Mouse (Mus musculus) CD4-positive, CD25-positive, alpha-beta regulatory T cell, adult 4 months (primary cell): Measurements from ENCODE around the gene Utp3. TPM values are rescaled to one million over a fixed set of nuclear protein-coding genes. Genes with fewer than 3 reads are reported as not detected.

Experiments used
- ATAC-seq: one replicate; pipeline ENCODE4 v1.8.0; 2017
- polyA plus RNA-seq, 2 experiments: library from polyadenylated mRNA; unstranded; fragments of 100-300 nt; shearing (Covaris generic); gene quantifications; one replicate each; pipeline ENCODE4 v1.2.1; 2017

Gene Utp3
- polyA plus RNA-seq, 2 experiments from 2014 or later, result 86.6 to 93.0 TPM

DNA sequence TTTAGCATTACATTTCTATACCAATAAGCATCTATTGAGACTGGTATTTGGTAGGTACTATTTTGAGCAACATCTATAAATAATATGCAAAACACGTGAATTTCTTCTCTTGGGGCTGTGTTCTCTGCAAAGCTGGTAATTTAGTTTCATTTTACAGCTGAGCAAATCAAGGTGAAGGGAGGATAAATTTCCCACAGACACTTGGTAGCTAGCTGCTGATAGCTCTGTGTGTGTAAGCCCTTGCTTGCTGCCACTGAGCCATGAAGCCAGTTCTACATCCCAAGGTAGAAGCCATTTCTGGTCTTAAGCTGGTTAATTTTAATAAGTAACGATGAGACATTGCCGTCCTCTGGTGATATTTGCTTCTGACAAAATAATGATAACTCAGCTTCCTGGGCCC, 20.6 kb downstream of the Utp3 start:
- ATAC-seq, result no peak

DNA sequence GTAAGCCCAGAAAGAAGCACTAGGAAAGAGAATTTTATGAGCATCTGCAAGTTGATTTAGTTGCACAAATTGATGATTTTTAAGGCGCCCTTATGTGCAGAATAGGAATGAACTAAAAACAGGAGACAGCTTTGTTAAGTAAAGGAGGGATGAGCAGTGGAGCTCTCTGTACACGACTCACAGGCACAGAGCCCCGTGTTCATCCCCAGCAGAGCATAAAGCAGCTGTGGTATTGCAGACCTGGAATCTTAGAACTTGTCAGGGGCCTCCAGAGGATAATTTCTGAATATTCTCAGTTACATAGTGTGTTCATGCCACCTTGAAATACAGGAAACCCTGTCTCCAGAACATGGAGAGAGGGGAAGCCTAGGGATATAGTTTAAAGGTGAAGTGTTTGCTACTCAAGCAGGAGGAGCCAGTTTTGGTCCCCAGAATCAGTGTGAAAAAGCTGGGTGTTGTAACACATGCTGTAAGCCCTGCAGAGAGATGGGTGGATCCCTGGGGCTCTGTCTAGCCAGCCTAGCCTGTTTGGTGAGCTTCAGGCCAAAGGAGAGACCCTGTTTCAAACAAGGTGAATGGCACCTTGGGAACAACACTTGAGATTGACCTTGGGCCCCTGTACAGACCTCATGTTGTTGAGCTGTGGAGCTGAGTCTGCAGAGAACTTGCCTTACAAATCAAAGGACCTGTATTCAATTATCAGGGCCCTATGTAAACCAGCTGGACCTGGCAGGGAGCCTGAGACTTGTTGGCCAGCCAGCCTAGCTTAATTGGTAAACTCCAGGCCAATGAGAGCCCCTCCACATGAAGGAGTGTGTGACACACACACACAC, 21.5 kb downstream of the Utp3 start:
- no peak for ATAC-seq

DNA sequence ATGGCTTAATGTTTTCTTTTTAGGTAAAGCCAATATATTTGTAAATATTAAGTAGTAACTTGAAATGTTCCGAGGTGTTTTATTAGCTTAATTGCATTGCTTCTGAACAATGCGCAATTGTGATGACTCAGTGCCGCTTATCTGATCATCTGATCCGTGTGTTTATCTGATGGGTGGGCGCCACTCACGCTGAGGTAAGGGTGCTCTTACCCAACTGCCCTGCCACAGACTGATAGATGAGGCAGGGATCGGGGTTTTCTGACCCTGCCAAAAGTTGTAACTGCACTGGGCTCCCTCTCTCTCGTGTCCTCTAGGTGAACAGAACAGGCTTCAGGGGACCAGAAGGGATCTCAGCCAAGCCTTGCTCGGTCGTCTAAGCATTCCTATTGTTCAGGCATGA, 26.4 kb downstream of the Utp3 start:
- no peak for ATAC-seq

DNA sequence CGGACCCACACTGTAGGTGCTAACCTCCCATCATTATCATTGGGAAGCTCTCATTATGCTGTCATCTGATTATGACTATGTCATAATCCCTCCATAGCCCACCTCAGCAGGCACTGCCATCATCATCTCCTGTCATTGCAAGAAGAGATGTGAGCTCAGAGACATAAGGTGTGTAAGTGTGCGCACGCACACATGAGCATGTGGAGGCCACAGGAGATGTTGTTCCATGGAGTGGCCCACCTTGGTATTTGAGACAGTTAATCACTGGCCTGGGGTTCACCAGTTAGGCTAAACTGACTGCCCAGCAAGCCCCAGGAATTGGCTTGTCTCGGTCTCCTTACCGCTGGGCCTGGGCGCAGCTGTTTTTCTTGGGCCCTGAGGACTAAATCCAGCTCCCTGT, 27.1 kb downstream of the Utp3 start:
- no peak for ATAC-seq

DNA sequence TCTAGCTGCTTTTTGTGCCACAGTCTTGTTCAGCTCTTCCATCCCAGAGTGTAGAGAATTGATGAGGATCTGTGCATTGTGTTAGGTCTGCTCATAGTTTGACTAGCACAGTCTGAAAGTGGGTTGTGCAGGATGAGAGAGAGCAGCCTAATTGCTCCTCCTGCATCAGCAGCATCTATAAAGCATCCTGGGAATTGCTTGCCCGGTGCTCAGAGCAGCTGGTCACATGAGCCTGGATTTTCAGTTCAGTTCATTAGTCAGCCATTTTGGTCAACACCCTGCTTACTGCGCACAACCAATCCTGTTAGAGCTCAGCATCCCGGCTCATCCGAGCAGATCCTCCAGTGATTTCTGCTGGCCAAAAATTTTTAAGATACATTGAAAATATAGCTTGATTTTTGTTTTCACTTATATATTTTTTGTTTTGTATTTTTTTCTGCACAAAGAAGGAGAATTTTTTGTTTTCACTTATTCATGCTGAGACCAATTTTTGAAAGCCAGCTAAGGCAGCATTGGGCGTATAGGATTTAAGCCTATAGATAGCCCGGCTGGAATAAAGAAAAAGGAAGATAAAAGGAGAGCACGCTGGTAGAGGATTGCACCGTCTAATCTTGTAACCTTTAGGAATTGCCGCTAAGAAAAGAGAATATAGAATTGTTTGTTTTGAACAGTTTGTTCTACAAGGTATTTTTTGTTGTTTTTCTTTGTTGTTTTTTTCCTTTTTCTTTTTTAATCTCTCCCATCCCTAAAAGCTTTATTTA, 29.2 kb downstream of the Utp3 start:
- no peak for ATAC-seq

DNA sequence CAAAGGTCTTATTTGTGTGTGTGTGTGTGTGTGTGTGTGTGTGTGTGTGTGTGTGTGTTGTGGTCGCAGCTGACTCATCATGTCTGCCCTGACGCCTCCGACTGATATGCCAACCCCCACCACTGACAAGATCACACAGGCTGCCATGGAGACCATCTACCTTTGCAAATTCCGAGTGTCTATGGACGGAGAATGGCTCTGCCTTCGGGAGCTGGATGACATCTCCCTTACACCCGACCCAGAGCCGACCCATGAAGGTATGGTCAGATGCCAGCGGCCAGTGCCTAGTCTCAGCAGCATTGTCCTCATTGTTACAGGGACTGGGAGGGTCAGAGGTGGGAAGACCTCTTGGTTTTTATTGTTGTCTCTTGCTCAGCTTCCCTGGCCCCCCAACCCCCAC, 29.8 kb downstream of the Utp3 start:
- ATAC-seq, result no peak

DNA sequence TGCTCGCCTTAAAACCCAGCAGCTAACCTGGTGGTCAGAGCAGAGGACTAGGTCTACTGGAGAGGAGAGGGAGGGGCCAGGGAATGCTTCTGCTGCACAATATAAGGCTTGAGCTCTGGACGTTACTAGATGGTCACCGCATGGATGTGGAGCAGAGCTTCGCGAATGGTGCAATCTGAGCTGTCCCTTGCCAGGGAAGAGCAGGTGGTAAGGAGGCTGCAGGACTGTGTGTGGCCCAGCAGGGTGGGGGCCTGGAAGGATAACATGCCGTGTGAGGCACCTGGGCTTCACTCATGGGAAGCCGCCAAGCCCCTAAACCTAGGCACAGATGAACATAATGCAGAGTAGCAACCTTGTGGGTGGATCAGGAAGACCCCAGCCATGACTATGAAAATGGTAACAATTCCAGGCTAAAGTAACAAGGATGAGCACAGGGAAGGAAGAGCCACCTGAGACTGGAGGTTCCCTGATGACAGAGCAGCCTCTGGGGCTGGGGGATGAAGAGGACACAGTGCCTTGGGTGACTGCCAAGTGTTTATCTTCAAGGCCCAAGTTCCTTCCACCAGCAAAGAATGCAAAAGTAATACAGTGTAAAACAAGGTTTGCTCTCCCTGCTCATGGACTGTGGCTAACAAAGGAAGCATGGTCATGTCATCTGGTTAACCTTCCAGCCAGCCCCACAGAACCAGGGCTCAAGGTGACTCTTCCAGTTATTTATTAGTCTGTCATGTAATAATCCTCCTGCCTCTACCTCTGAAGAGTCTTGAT, 32.3 kb downstream of the Utp3 start:
- ATAC-seq, result no peak

DNA sequence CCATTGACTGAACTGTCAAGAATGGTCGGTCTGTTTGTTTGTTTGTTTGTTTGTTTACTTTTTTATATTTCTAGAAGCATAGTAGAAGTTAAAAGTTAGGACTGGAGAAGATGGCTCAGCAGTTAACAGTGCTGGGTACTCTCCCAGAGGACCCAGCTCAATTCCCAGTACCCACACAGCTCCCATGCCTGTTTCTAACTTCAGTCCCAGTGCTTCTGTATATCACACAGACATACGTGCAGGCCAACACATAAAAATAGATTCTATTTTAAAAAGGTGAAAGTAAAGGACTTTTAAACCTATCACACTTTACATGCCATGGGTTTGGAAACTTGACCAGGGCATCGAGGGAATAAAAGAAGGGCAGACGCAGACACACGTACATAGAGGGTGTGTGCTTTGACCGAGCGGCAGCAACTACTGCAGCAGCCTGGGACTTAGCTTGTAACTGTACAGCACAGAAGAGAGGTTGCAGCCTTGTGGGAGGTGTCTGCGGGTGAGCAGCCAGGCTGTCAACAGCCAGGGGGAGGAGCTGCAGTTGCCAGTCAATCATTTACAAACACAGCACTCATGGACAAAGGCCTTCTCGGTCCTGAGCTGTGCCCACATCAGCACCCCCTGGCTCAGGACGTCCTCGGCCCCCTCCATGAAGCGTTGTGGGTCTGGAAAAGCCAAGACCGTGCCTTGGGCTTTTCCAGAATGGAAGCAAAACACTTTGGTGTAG, 33.1 kb downstream of the Utp3 start:
- no peak for ATAC-seq

DNA sequence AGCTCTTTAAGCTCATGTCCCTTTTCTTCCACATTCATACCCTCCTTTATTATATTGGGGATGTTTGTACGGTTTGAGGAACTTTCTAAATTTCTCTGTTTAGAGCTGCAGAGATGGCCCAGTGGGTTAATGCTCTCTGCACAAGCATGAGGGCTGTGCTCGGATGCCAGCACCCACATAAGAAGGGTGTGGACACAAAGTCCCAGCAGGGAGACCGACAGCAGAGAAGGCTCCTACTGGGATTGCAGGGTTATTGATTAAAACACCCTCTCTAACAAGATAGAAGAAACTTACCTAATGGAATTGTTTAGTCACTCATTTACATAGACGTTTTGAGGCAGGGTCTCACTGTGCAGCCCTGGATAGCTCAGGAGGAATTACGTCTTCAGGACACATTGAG, 34.2 kb downstream of the Utp3 start:
- ATAC-seq, result no peak

DNA sequence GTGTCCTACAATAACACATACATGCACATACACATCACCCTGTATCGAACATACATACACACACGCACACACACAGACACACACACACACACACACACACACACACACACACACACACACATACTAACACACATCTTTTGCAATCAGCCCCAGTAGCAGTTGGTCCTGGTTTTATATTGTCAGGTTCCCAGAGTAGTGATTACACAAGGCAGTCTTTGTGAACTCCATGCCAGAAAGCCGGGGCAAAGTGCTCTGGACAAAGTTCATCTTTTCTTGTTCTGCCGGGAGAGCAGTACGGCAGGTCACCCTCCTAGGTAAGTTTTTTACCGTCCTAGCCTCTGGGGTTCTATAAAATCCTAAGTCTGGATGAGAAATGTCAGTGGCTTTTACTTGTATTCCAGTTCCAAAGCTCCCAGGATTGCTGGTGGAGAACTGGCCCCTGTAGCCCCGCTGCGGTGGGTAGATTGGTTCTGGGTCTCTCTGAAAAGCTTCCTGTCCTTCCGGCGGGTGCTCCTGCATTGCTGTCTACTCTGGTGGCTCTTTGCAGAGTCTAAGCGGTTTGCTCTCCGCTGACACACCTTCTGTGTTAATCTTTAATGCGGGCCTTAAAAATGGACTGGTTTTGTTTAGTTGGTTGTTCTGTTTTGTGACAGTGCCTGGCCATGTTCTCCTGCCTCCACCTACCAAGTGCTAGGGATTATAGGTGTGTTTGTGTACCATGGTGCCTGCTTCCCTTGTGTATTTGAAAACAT, 39.3 kb downstream of the Utp3 start:
- no peak for ATAC-seq

DNA sequence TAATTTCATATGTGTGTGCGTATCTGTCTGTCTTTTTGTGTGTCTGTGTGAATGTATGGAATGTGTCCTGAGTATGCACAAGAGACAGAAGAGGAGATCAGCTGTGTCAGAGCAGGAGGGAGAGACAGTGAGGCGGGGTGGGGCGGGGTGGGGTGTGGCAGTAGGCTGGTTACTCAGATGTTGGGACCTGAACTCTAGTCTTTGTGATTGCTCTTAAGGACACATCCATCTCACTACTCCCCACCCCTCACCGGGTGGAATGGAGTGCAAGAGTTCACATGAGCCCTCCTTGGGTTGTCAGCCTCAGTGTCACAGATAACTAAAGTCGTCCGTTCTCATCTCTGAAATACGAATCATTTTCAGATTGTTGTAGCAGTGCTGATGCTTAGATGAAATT, 39.9 kb downstream of the Utp3 start:
- no peak for ATAC-seq

DNA sequence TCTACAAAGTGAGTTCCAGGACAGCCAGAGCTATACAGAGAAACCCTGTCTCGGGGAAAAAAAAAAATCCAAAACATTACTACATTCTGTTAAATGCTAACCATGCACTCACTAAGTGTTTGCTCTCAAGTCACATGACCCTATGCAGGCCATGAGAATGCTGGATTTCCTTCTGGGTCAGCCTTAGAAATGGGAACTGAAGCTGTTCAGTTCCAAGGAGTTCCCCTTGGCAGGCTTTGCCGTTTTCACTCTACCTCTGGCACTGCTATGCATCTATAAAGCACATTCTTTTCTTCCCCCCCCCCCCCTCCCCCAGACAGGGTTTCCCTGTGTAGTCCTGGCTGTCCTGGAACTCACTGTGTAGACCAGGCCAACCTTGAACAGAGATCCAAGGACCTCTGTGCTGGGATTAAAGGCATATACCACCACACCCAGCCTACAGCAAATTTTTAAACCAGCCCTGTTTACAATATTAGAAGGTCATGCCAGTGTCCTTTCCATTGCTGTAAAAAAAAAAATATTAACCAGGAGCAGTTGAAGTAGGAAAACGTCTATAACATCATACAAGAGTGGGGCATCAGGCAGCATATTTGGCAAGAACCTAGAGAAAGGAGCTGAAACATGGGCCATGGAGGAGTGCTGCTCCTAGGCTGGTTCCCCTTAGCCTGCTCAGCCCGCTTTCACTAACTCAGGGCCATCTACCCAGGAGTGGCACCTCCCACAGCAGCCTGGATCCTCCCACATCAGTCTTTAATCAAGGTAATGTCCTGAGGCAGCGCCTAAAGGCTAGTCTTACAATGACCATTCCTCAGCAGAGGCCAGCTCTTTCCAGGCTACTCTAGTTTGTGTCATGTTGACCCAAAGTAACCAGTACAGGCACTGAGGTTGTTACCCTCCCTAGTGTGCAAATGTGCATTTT, 41.5 kb downstream of the Utp3 start:
- no peak for ATAC-seq

DNA sequence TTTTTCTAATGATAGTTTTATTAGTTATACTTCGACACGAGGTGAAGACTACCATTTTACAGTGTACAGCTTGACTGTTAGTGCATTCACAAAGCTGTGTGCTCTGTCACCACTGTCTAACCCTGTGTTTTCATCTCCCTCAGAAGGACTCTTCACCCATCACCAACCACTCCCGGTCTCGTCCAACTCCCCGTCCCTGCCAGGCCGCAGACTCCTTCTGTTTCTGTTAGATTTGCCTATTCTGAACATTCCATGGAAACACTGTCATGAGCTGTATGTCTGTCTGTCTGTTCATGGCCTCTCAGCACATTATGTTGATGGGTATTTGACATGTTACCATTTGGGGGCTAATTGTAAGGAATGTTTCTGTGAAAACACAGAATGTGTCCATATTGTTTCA, 44.7 kb downstream of the Utp3 start:
- ATAC-seq, result no peak

DNA sequence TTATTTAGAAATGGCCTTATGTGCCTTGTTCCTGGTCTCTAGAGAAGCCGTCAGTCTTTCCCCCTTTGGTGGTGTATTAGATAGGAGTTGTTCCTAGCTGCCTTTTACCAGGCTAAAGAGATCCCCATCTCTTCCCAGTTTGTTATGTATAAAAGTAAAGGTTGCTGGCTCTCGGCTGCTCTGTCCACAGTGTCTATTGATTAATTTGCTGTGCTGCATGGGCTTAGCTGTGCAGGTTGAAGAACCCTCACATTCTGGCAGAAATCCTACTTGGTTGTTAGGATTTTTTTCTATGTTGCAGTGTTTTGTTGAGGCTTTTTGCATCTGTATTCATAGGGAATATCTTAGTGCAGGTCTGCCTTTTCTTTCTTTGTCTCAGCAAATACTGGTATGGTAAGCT, 47.8 kb downstream of the Utp3 start:
- ATAC-seq, result no peak

DNA sequence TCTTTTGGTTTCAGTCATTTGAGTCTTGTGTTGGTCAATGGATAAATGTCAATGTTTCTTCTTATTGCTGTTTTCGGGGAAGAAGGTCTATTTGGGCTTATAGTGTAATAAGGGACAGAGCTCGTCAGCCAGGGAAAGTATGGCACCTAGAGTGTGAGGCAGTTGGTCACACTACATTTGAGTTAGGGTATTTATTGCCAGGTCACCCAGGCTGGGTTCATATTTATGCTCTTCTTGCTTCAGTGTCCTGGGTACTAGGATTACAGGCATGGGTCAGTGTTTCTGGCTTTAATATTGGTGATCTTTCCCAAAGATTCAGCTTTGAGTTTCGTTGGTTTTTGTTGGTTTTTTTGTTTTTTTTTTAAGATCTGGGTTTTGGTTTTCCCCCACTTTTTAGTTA, 48.5 kb downstream of the Utp3 start:
- ATAC-seq, result no peak

DNA sequence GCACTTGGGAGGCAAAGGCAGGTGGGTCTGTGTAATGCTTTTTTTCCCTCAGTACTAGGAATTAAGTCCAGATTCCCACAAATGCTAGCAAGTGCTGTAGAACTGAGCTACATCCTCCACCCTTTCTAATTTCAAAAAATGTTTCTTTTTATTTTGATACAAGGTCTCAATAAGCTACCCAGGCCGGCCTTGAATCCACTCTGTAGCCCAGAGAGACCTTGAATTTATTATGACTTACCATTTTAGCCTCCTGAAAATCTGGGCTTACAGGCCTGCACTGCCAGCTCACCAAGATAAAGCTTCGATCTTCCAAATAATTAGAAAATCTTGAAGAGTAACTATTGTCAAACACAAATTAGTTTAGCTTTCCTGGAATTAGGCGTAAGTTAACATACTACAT, 49.8 kb downstream of the Utp3 start:
- ATAC-seq, result no peak

DNA sequence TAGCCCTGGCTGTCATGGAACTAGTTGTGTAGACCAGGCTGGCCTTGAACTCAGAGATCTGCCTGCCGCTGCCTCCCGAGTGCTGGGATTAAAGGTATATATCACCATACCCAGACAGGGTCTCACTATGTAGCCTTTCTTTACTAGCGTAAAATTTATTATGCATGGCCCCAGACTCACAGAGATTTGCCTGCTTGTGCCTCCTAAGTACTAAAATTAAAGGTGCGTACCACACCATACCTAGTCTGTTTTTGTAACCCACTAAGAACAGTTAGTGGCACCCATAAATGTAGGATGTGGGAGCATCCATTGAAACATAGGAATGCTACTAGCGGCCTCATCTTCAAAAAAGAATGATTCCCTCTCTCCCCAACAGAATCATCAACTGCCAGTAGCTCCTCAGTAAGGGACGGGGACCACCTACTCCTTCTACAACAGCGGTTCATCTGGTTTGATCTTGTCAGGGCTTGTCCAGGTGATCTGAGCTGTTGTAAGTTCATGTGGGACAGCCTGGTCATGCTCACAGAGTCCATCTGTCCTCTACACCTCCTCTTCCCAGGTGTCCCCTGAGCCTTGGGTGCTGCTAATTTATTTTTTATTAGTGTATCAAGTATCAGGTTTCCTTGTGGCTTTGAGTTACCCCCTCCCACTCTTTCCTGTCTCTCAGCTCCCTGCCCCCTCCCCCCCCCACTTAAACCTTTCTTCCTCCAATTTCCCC, 50.5 kb downstream of the Utp3 start:
- no peak for ATAC-seq
